Mouse (Mus musculus) cortical plate, adult 2 months (tissue): Measurements from ENCODE around the gene Sptbn4. TPM values are rescaled to one million over a fixed set of nuclear protein-coding genes. Genes with fewer than 3 reads are reported as not detected.
A peak's percentile ranks its signal among the peaks of the same experiment; 100 is the strongest.

Experiments used
- H3K27ac ChIP-seq: fragments of 200-500 bp; 2 replicates; pipeline ENCODE4 v1.5.1; 2012; ENCODE audit warnings: low read length, control low read depth, inconsistent platforms; ENCODE audit not compliant: insufficient read depth
- H3K4me1 ChIP-seq: fragments of 200-500 bp; 2 replicates; pipeline ENCODE4 v1.6.1; 2011; ENCODE audit warnings: low read length; ENCODE audit not compliant: control insufficient read depth, insufficient read depth
- H3K4me3 ChIP-seq: fragments of 200-500 bp; 2 replicates; pipeline ENCODE4 v1.5.1; 2011; ENCODE audit warnings: mild to moderate bottlenecking, low read length, control low read depth; ENCODE audit not compliant: insufficient read depth
- CTCF ChIP-seq: fragments of 200-500 bp; IDR thresholded peaks from 2 replicates; pipeline ENCODE4 v1.5.1; 2011; ENCODE audit warnings: mild to moderate bottlenecking, control low read depth, low read length; ENCODE audit not compliant: insufficient read depth; ENCODE audit errors: extremely low read depth
- POLR2A ChIP-seq: fragments of 200-500 bp; IDR thresholded peaks from 2 replicates; pipeline ENCODE4 v1.6.1; 2011; ENCODE audit warnings: mild to moderate bottlenecking, low read length, control low read depth; ENCODE audit not compliant: insufficient read depth; ENCODE audit errors: extremely low read depth
- polyA plus RNA-seq: library from polyadenylated mRNA; depleted of rRNA; stranded (reverse); fragments of >200 nt; gene quantifications from 2 replicates; pipeline ENCODE4 v1.2.3, GENCODE M21; 2012

Gene Sptbn4
- polyA plus RNA-seq, 1 experiment: 149 TPM

- Histone ChIP-seq H3K4me1 (peaks cover 4% of the 10 kb centered on the region), H3K4me3 (peak overlapping the region; percentile 34), H3K27ac (peak overlapping the region; percentile 27; the same call in 1 of the 2 replicates)
- no peak for TF ChIP-seq POLR2A
- no peak for TF ChIP-seq CTCF
Measured at GRCm38 (mm10) chr7:27331854-27332253, 115.6 kb downstream of the Sptbn4 start.

GRCm38 (mm10) chr7:27331541-27331851, 116.0 kb downstream of the Sptbn4 start:
- TF ChIP-seq POLR2A: no peak
- TF ChIP-seq CTCF: no peak
- Histone ChIP-seq H3K27ac (0 out of 2 replicates have a peak overlapping the region, but pooled peaks have one; percentile 27), H3K4me3 (no peak overlapping the region), H3K4me1 (peaks cover 4% of the 10 kb centered on the region)

GRCm38 (mm10) chr7:27330709-27331540, 116.6 kb downstream of the Sptbn4 start:
- no peak for TF ChIP-seq POLR2A
- no peak for TF ChIP-seq CTCF
- Histone ChIP-seq H3K27ac (0 out of 2 replicates have a peak overlapping the region, but pooled peaks have one; percentile 27), H3K4me1 (peaks cover 4% of the 10 kb centered on the region), H3K4me3 (peak overlapping the region; percentile 11; the same call in 1 of the 2 replicates)

- Histone ChIP-seq H3K4me3 (no peak overlapping the region), H3K27ac (no peak overlapping the region), H3K4me1 (peaks cover 5% of the 10 kb centered on the region)
- TF ChIP-seq POLR2A (no peak), CTCF (no peak)
Measured at GRCm38 (mm10) chr7:27329981-27330380, 117.5 kb downstream of the Sptbn4 start.

GRCm38 (mm10) chr7:27329326-27329947, 118.0 kb downstream of the Sptbn4 start:
- no peak for TF ChIP-seq POLR2A
- TF ChIP-seq CTCF: peak; percentile 41; the same call in 1 of the 2 replicates
- Histone ChIP-seq H3K27ac (no peak overlapping the region), H3K4me1 (peaks cover 5% of the 10 kb centered on the region), H3K4me3 (no peak overlapping the region)

- H3K27ac ChIP-seq: no peak overlapping the region
- no peak overlapping the region for H3K4me3 ChIP-seq
- H3K4me1 ChIP-seq: peaks cover 5% of the 10 kb centered on the region
- TF ChIP-seq POLR2A (no peak), CTCF (no peak)
Measured at GRCm38 (mm10) chr7:27328648-27329047, 118.8 kb downstream of the Sptbn4 start.

GRCm38 (mm10) chr7:27328161-27328560, 119.3 kb downstream of the Sptbn4 start:
- no peak overlapping the region for H3K27ac ChIP-seq
- TF ChIP-seq CTCF: no peak
- no peak for TF ChIP-seq POLR2A
- no peak overlapping the region for H3K4me3 ChIP-seq
- H3K4me1 ChIP-seq: peaks cover 5% of the 10 kb centered on the region

GRCm38 (mm10) chr7:27327500-27327899, 120.0 kb downstream of the Sptbn4 start:
- peaks cover 3% of the 10 kb centered on the region for H3K4me1 ChIP-seq
- H3K4me3 ChIP-seq: no peak overlapping the region
- TF ChIP-seq POLR2A (no peak), CTCF (no peak)
- H3K27ac ChIP-seq: no peak overlapping the region

- Histone ChIP-seq H3K4me1 (peaks cover 2% of the 10 kb centered on the region; the same call in 1 of the 2 replicates), H3K27ac (no peak overlapping the region), H3K4me3 (no peak overlapping the region)
- no peak for TF ChIP-seq POLR2A
- TF ChIP-seq CTCF: no peak
Measured at GRCm38 (mm10) chr7:27326101-27326880, 121.2 kb downstream of the Sptbn4 start.
